Mouse (Mus musculus) urinary bladder, adult 2 months (tissue): ENCODE results near the gene Acot1. TPM values are rescaled to one million over a fixed set of nuclear protein-coding genes. Genes with fewer than 3 reads are reported as not detected.

ENCODE experiments used
- DNase-seq: peaks from one replicate; pipeline ENCODE4 v3.0.0; 2022; ENCODE audit warnings: low spot score
- polyA plus RNA-seq: library from polyadenylated mRNA; depleted of rRNA; stranded (reverse); fragments of >200 nt; gene quantifications from 2 replicates; pipeline ENCODE4 v1.2.3, GENCODE M21; 2012; rRNA removed

Gene Acot1
- polyA plus RNA-seq, 1 experiment = 36.7 TPM

DNA sequence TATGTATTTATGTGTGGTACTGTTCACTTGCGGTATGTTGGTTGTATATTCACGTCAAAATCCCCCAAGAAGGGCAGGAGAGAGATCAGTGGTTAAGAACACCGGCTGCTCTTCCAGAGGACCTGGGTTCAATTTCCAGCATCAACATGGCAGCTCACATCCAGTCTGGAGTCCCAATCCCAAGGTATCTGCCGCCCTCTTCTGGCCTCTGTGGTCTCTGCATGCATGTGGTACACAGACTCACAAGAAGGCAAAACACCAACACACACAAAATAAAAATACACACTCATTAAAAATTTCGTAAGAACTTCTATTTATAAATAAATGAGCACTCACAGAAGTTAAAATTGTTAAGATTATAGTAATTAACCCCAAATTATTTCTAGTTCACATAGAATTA is 53.9 kb downstream of the Acot1 start:
- no peak for DNase-seq

DNA sequence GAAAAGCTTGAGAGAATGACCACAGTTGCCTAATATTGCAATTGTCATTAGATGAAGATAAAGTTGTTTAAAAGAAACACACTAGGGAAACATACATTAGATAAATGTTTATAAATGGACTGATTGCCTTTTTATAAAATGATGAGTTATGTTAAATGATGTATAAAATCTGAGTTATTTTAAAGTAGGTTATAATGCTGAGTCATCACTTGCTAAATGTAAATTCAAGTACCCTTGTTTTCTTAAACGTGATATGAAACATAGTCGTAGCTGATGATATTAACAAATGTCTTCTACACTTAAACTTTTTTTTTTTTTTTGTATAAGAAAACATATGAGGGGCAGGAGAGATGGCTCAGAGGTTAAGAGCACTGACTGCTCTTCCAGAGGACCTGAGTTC is 54.5 kb downstream of the Acot1 start:
- no peak for DNase-seq

DNA sequence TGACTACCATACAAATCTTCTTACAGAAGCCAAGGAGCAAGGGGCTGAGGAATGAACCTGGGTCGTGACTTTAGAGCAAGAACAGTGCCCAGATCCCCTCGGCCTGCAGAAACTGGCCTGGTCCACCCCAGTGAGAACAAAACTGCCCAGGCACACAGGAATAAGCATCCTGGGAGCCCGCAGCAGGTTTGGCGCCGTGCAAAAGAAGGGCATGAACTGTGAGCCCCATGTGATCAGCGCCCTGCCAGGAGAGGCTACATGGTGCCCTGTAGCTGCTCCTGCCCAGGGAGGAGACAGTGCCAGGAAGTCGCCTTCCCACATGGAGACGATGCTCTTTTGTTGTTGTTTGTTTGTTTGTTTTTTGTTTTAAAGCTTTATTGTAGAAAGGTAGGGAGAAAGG is 55.3 kb downstream of the Acot1 start:
- no peak for DNase-seq

DNA sequence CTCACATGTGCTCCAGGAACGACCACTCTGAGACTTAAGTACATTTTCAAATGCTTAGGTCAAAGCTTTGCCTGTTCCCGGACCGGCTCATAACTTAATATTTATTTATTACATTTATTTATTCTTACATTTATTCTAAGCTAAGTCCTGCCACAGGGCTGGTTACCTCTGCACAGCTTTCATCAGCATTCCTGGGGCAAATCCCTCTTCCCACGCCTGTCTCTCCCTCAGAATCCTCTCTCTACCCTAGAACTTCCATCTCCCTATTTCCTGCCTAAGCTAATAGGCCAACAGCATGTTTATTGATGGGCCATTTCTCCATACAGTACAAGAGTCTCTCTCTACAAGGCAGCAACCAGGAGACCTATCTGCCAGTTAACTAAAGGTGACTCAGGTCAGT is 58.5 kb downstream of the Acot1 start:
- no peak for DNase-seq

Other genes with a start within 250 kb of the Acot1 start
- 2.1 TPM in 2 replicates for gene Papln, start 245.9 kb upstream of the Acot1 start, polyA plus RNA-seq
- gene Numb, start 87.6 kb upstream of the Acot1 start, polyA plus RNA-seq = 50.7 and 59.7 TPM in 2 replicates
- gene Riox1, start 58.9 kb upstream of the Acot1 start, polyA plus RNA-seq = 8.6 and 9.2 TPM in 2 replicates
- not detected in 2 replicates for gene Heatr4, start 24.6 kb upstream of the Acot1 start, polyA plus RNA-seq
- gene Acot2, start 21.6 kb upstream of the Acot1 start, polyA plus RNA-seq = 13.2 and 13.8 TPM in 2 replicates
- gene Acot4, start 28.9 kb downstream of the Acot1 start, polyA plus RNA-seq = 0.72 and 0.74 TPM in 2 replicates
- not detected in 2 replicates for gene Gm49366, start 29.4 kb downstream of the Acot1 start, polyA plus RNA-seq
- not detected in 2 replicates for gene Acot3, start 42.7 kb downstream of the Acot1 start, polyA plus RNA-seq
- gene Acot5, start 59.8 kb downstream of the Acot1 start, polyA plus RNA-seq = 0.06 and 0.15 TPM in 2 replicates
- gene Acot6, start 91.2 kb downstream of the Acot1 start, polyA plus RNA-seq = 5.2 and 5.6 TPM in 2 replicates
- gene Dnal1, start 104.9 kb downstream of the Acot1 start, polyA plus RNA-seq = 7.7 and 10.0 TPM in 2 replicates
- gene Pnma1, start 139.0 kb downstream of the Acot1 start, polyA plus RNA-seq = 0.19 and 0.34 TPM in 2 replicates
- gene Elmsan1, start 209.4 kb downstream of the Acot1 start, polyA plus RNA-seq = 11.9 and 16.0 TPM in 2 replicates